Mouse (Mus musculus): ENCODE measurements at regions not wholly inside any gene's neighbourhood (a gene's known extent, or its start where the extent isn't known, plus 50 kb on each side); places are given as distances from the start of the nearest gene placed in this dataset.
A peak's percentile ranks its signal among the peaks of the same experiment; 100 is the strongest.

GRCm38 (mm10) chr10:96381664-96382063 is 235.1 kb upstream of the Btg1 start:
- peak; percentile 94 for TF ChIP-seq EP300 (IDR thresholded peaks at IDR 0.05; ENCODE audit: low read length)
- TF ChIP-seq CHD2 (IDR thresholded peaks at IDR 0.05; ENCODE audit: low read length): peak; percentile 61; the same call in 1 of the 2 replicates
- peak; percentile 56; the same call in 1 of the 2 replicates for TF ChIP-seq MAX (IDR thresholded peaks at IDR 0.05; ENCODE audit: low read length)
- peak; percentile 59; the same call in 1 of the 2 replicates for TF ChIP-seq ETS1 (conservative IDR thresholded peaks at IDR 0.05; ENCODE audit: low read depth, low read length)
- peak; percentile 27; the same call in 1 of the 2 replicates for TF ChIP-seq JUN (IDR thresholded peaks at IDR 0.05; ENCODE audit: insufficient read depth, low read depth, low read length)
- peak; percentile 78 for TF ChIP-seq TCF12 (IDR thresholded peaks at IDR 0.05; ENCODE audit: low read depth, low read length)
- TF ChIP-seq GABPA (IDR thresholded peaks at IDR 0.05; ENCODE audit: insufficient replicate concordance, low read depth, low read length): no peak
- no peak for TF ChIP-seq SIN3A (IDR thresholded peaks at IDR 0.05; ENCODE audit: low read length)
- peak; percentile 82 for TF ChIP-seq MEF2A (IDR thresholded peaks at IDR 0.05; ENCODE audit: borderline replicate concordance, low read depth, low read length)
- no peak; the same call in 1 of the 2 replicates for TF ChIP-seq ELF1 (IDR thresholded peaks at IDR 0.05; ENCODE audit: low read depth, low read length)
- no peak for TF ChIP-seq ZMIZ1 (IDR thresholded peaks at IDR 0.05; ENCODE audit: low read depth, low read length)
- no peak for TF ChIP-seq PAX5 (IDR thresholded peaks at IDR 0.05; ENCODE audit: low read length)
- TF ChIP-seq IRF4 (IDR thresholded peaks at IDR 0.05; ENCODE audit: low read depth, low read length): peak; percentile 95
- TF ChIP-seq BHLHE40 (IDR thresholded peaks at IDR 0.05; ENCODE audit: low read depth, low read length): peak; percentile 91
- peak; percentile 53; the same call in 1 of the 2 replicates for TF ChIP-seq MAZ (IDR thresholded peaks at IDR 0.05; ENCODE audit: low read depth, low read length)
- TF ChIP-seq MXI1 (IDR thresholded peaks at IDR 0.05; ENCODE audit: low read depth, low read length): peak; percentile 49; the same call in 1 of the 2 replicates
- TF ChIP-seq SMC3 (IDR thresholded peaks at IDR 0.05; ENCODE audit: low read depth, low read length): peak; percentile 30
- no peak for TF ChIP-seq NELFE (IDR thresholded peaks at IDR 0.05; ENCODE audit: low read depth, low read length)
- H3K36me3 ChIP-seq (replicated peaks in 1 of 2; ENCODE audit: control insufficient read depth in 1 of 2, insufficient read depth in 1 of 2, low read length in 1 of 2): no peaks in the 10 kb centered on the region
- H3K4me2 ChIP-seq (ENCODE audit: insufficient read depth, low read depth, poor library complexity, severe bottlenecking): peak overlapping the region; percentile 56
- H3K27me3 ChIP-seq (replicated peaks): no peaks in the 10 kb centered on the region
- dilution Hi-C loops (cut with MboI; ENCODE audit: extremely low pct_ligation_motif_present, extremely low pct_unique_long_range_greater_than_20kb, low sequenced_read_pairs): no loop called here
- in situ Hi-C loops (cut with MboI; ENCODE audit: low pct_ligation_motif_present, low pct_unique_long_range_greater_than_20kb, low sequenced_read_pairs): no loop called here
- H3K9me3 ChIP-seq (replicated peaks; ENCODE audit: low read length): no peaks in the 10 kb centered on the region
- H3K27ac ChIP-seq (ENCODE audit: insufficient read depth, low read depth): peak overlapping the region; percentile 74; the same call in 1 of the 2 replicates
- no peak for DNase-seq (ENCODE audit: extremely low read depth)
- no peaks in the 10 kb centered on the region for H3K79me2 ChIP-seq (replicated peaks; ENCODE audit: control insufficient read depth, extremely low read depth, insufficient read depth, poor library complexity, severe bottlenecking)
- no peak overlapping the region for H3K4me3 ChIP-seq (replicated peaks in 1 of 3; ENCODE audit: low read depth in 2 of 3, low read length in 2 of 3, poor library complexity in 1 of 3)
- H3K4me1 ChIP-seq (ENCODE audit: control insufficient read depth in 1 of 2, insufficient read depth in 2 of 2): peaks cover 35 to 46% of the 10 kb centered on the region in 2 experiments
- no peak overlapping the region for H3K9ac ChIP-seq (ENCODE audit: insufficient read depth, low read depth)

GRCm38 (mm10) chr10:96391748-96392147 is 225.1 kb upstream of the Btg1 start:
- TF ChIP-seq IRF4 (IDR thresholded peaks at IDR 0.05; ENCODE audit: low read depth, low read length): peak; percentile 41; the same call in 1 of the 2 replicates
- TF ChIP-seq ELF1 (IDR thresholded peaks at IDR 0.05; ENCODE audit: low read depth, low read length): peak; percentile 67
- no peak for TF ChIP-seq HCFC1 (IDR thresholded peaks at IDR 0.05; ENCODE audit: low read depth, low read length)
- no peak for TF ChIP-seq USF2 (conservative IDR thresholded peaks at IDR 0.05; ENCODE audit: low read depth, low read length)
- dilution Hi-C loops (cut with MboI; ENCODE audit: extremely low pct_ligation_motif_present, extremely low pct_unique_long_range_greater_than_20kb, low sequenced_read_pairs) (no loop called here), in situ Hi-C loops (cut with MboI; ENCODE audit: low pct_ligation_motif_present, low pct_unique_long_range_greater_than_20kb, low sequenced_read_pairs) (loop anchor here (5.0 kb wide), 1 partner anchor 221 kb away; no protein-coding TSS in a partner anchor)
- H3K4me3 ChIP-seq (replicated peaks in 1 of 3; ENCODE audit: low read depth in 2 of 3, low read length in 2 of 3, poor library complexity in 1 of 3): no peak overlapping the region
- no peak overlapping the region for H3K27ac ChIP-seq (ENCODE audit: insufficient read depth, low read depth)
- no peaks in the 10 kb centered on the region for H3K79me2 ChIP-seq (replicated peaks; ENCODE audit: control insufficient read depth, extremely low read depth, insufficient read depth, poor library complexity, severe bottlenecking)
- DNase-seq (ENCODE audit: extremely low read depth): no peak
- H3K4me2 ChIP-seq (ENCODE audit: insufficient read depth, low read depth, poor library complexity, severe bottlenecking): no peak overlapping the region
- peaks cover 3 to 15% of the 10 kb centered on the region in 2 experiments; a peak in 3 of 4 replicates for H3K4me1 ChIP-seq (ENCODE audit: control insufficient read depth in 1 of 2, insufficient read depth in 2 of 2)
- H3K9me3 ChIP-seq (replicated peaks; ENCODE audit: low read length): peaks cover 3% of the 10 kb centered on the region
- no peaks in the 10 kb centered on the region for H3K36me3 ChIP-seq (replicated peaks in 1 of 2; ENCODE audit: control insufficient read depth in 1 of 2, insufficient read depth in 1 of 2, low read length in 1 of 2)
- H3K9ac ChIP-seq (ENCODE audit: insufficient read depth, low read depth): no peak overlapping the region
- no peaks in the 10 kb centered on the region for H3K27me3 ChIP-seq (replicated peaks)

Data from CH12.LX (cell line).